Mouse (Mus musculus) myocyte (in vitro differentiated cells): ENCODE data around the gene Ermap. TPM values are rescaled to one million over a fixed set of nuclear protein-coding genes. Genes with fewer than 3 reads are reported as not detected.
A peak's percentile ranks its signal among the peaks of the same experiment; 100 is the strongest.

Experiments
- H3K27me3 ChIP-seq: one replicate; pipeline ENCODE4 v1.6.1; 2011; ENCODE audit not compliant: control insufficient read depth, insufficient read depth, insufficient read length
- H3K36me3 ChIP-seq: one replicate; pipeline ENCODE4 v1.6.1; 2011; ENCODE audit not compliant: control insufficient read depth, insufficient read depth
- H3K4me2 ChIP-seq: one replicate; pipeline ENCODE4 v1.6.1; 2011; ENCODE audit warnings: low read depth, control low read depth
- H3K4me3 ChIP-seq: one replicate; pipeline ENCODE4 v1.5.1; 2011; ENCODE audit warnings: mild to moderate bottlenecking, control low read depth, moderate library complexity
- H3K79me2 ChIP-seq: one replicate; pipeline ENCODE4 v1.6.1; 2011; ENCODE audit not compliant: control insufficient read depth, insufficient read depth
- H3ac ChIP-seq: one replicate; pipeline ENCODE4 v1.6.1; 2011; ENCODE audit not compliant: control insufficient read depth, insufficient read length
- CEBPB ChIP-seq: IDR thresholded peaks from 2 replicates; pipeline ENCODE4 v1.6.1; 2011; ENCODE audit warnings: mild to moderate bottlenecking, moderate library complexity; ENCODE audit not compliant: poor library complexity, insufficient read depth, severe bottlenecking
- E2F4 ChIP-seq: IDR thresholded peaks from one replicate; pipeline ENCODE4 v1.6.1; 2011; ENCODE audit warnings: mild to moderate bottlenecking, control low read depth, moderate library complexity; ENCODE audit not compliant: insufficient read depth
- MAX ChIP-seq: IDR thresholded peaks from one replicate; pipeline ENCODE4 v1.6.1; 2011; ENCODE audit warnings: low read depth, mild to moderate bottlenecking, control low read depth
- MYOD1 ChIP-seq, 3 experiments: IDR thresholded peaks; one replicate each; pipeline ENCODE4 v1.6.1; 2011; ENCODE audit warnings: control low read depth in 2 of 3, low read depth in 2 of 3, mild to moderate bottlenecking in 2 of 3, moderate library complexity in 1 of 3; ENCODE audit not compliant: insufficient read length in 2 of 3, control insufficient read depth in 1 of 3
- MYOG ChIP-seq, 3 experiments: IDR thresholded peaks; one replicate each; pipeline ENCODE4 v1.6.1; 2011; ENCODE audit warnings: control low read depth in 2 of 3, low read depth in 2 of 3, mild to moderate bottlenecking in 2 of 3; ENCODE audit not compliant: insufficient read length in 2 of 3, control insufficient read depth in 1 of 3, insufficient read depth in 1 of 3
- POLR2A ChIP-seq: IDR thresholded peaks from one replicate; pipeline ENCODE4 v1.6.1; 2011; ENCODE audit warnings: low read depth, mild to moderate bottlenecking, control low read depth, moderate library complexity; ENCODE audit not compliant: insufficient read length
- POLR2AphosphoS2 ChIP-seq: IDR thresholded peaks from one replicate; pipeline ENCODE4 v1.6.1; 2011; ENCODE audit warnings: low read depth, control low read depth; ENCODE audit not compliant: insufficient read length
- REST ChIP-seq: IDR thresholded peaks from one replicate; pipeline ENCODE4 v1.6.1; 2011; ENCODE audit warnings: mild to moderate bottlenecking, control low read depth, moderate library complexity; ENCODE audit not compliant: insufficient read depth, insufficient read length
- SRF ChIP-seq: IDR thresholded peaks from one replicate; pipeline ENCODE4 v1.6.1; 2011; ENCODE audit warnings: low read depth; ENCODE audit not compliant: control insufficient read depth, insufficient read length
- TCF12 ChIP-seq: IDR thresholded peaks from one replicate; pipeline ENCODE4 v1.6.1; 2011; ENCODE audit warnings: mild to moderate bottlenecking, control low read depth; ENCODE audit not compliant: poor library complexity, insufficient read depth, severe bottlenecking
- TCF3 ChIP-seq: IDR thresholded peaks from one replicate; pipeline ENCODE4 v1.6.1; 2011; ENCODE audit warnings: low read depth, control low read depth; ENCODE audit not compliant: insufficient read length
- USF1 ChIP-seq: IDR thresholded peaks from one replicate; pipeline ENCODE4 v1.6.1; 2011; ENCODE audit warnings: low read depth, mild to moderate bottlenecking, control low read depth, moderate library complexity
- polyA plus RNA-seq: library from polyadenylated mRNA; unstranded; fragments of >200 nt; fragmentation: generic; extraction: Trizol; gene quantifications from one replicate; pipeline ENCODE4 v1.2.1, GENCODE M21; 2012; ENCODE audit warnings: missing spikeins

Gene Ermap
- polyA plus RNA-seq, 1 experiment, result 0.13 TPM

GRCm38 (mm10) chr4:119190618-119191017, 807 bp upstream of the Ermap start:
- Histone ChIP-seq H3K4me3 (no peak overlapping the region), H3K4me2 (no peak overlapping the region), H3ac (no peak overlapping the region), H3K79me2 (peaks cover 3% of the 10 kb centered on the region), H3K36me3 (no peaks in the 10 kb centered on the region), H3K27me3 (no peaks in the 10 kb centered on the region)
- no peak for TF ChIP-seq REST
- TF ChIP-seq POLR2A, result no peak
- no peak for TF ChIP-seq SRF
- no peak for TF ChIP-seq E2F4
- no peak for TF ChIP-seq POLR2AphosphoS2
- no peak for TF ChIP-seq TCF3
- no peak for TF ChIP-seq MYOG (IDR thresholded peaks at IDR 0.05; ENCODE audit: control insufficient read depth in 1 of 3, insufficient read depth in 1 of 3, insufficient read length in 2 of 3, low read depth in 2 of 3)
- no peak for TF ChIP-seq TCF12
- no peak for TF ChIP-seq MAX
- TF ChIP-seq USF1, result no peak
- TF ChIP-seq MYOD1 (IDR thresholded peaks at IDR 0.05; ENCODE audit: control insufficient read depth in 1 of 3, insufficient read length in 2 of 3, low read depth in 2 of 3), result no peak
- no peak for TF ChIP-seq CEBPB

- Histone ChIP-seq H3ac (no peak overlapping the region), H3K4me2 (no peak overlapping the region), H3K79me2 (no peaks in the 10 kb centered on the region), H3K4me3 (no peak overlapping the region), H3K27me3 (no peaks in the 10 kb centered on the region), H3K36me3 (no peaks in the 10 kb centered on the region)
- TF ChIP-seq E2F4, result no peak
Measured at GRCm38 (mm10) chr4:119189392-119189791, 419 bp downstream of the Ermap start.

- H3K27me3 ChIP-seq, result no peaks in the 10 kb centered on the region
- H3K36me3 ChIP-seq, result no peaks in the 10 kb centered on the region
- no peak for TF ChIP-seq USF1
- TF ChIP-seq TCF3, result no peak
- no peak overlapping the region for H3K4me2 ChIP-seq
- no peak overlapping the region for H3K4me3 ChIP-seq
- H3ac ChIP-seq, result no peak overlapping the region
- no peaks in the 10 kb centered on the region for H3K79me2 ChIP-seq
Measured at GRCm38 (mm10) chr4:119188060-119188785, 1.6 kb downstream of the Ermap start.

- Histone ChIP-seq H3K27me3 (no peaks in the 10 kb centered on the region), H3K79me2 (no peaks in the 10 kb centered on the region), H3K4me3 (no peak overlapping the region), H3K36me3 (no peaks in the 10 kb centered on the region), H3ac (no peak overlapping the region), H3K4me2 (peak overlapping the region; percentile 48)
- peak; percentile 93 for TF ChIP-seq TCF3
- no peak for TF ChIP-seq USF1
- peak; percentile 58 to 91 (median 77) for TF ChIP-seq MYOG (IDR thresholded peaks at IDR 0.05; ENCODE audit: control insufficient read depth in 1 of 3, insufficient read depth in 1 of 3, insufficient read length in 2 of 3, low read depth in 2 of 3)
- no peak for TF ChIP-seq POLR2AphosphoS2
- no peak for TF ChIP-seq SRF
- no peak for TF ChIP-seq E2F4
- peak; percentile 84 to 100 (median 99) for TF ChIP-seq MYOD1 (IDR thresholded peaks at IDR 0.05; ENCODE audit: control insufficient read depth in 1 of 3, insufficient read length in 2 of 3, low read depth in 2 of 3)
- TF ChIP-seq TCF12, result peak; percentile 97
Measured at GRCm38 (mm10) chr4:119185771-119186170, 4.0 kb downstream of the Ermap start.

- Histone ChIP-seq H3K79me2 (no peaks in the 10 kb centered on the region), H3K27me3 (no peaks in the 10 kb centered on the region)
- TF ChIP-seq POLR2A (no peak), MYOD1 (IDR thresholded peaks at IDR 0.05; ENCODE audit: control insufficient read depth in 1 of 3, insufficient read length in 2 of 3, low read depth in 2 of 3) (no peak), REST (no peak), MYOG (IDR thresholded peaks at IDR 0.05; ENCODE audit: control insufficient read depth in 1 of 3, insufficient read depth in 1 of 3, insufficient read length in 2 of 3, low read depth in 2 of 3) (no peak), TCF12 (no peak), E2F4 (no peak), TCF3 (no peak), USF1 (no peak), MAX (no peak), POLR2AphosphoS2 (no peak), SRF (no peak), CEBPB (no peak)
Measured at GRCm38 (mm10) chr4:119183525-119183924, 6.3 kb downstream of the Ermap start.

More at GRCm38 (mm10) chr4:119183525-119183924, 6.3 kb downstream of the Ermap start:
- Histone ChIP-seq H3K4me2 (no peak overlapping the region), H3ac (no peak overlapping the region), H3K36me3 (no peaks in the 10 kb centered on the region), H3K4me3 (no peak overlapping the region)
